Mouse (Mus musculus): ENCODE data around the gene Csf2rb.

DNA sequence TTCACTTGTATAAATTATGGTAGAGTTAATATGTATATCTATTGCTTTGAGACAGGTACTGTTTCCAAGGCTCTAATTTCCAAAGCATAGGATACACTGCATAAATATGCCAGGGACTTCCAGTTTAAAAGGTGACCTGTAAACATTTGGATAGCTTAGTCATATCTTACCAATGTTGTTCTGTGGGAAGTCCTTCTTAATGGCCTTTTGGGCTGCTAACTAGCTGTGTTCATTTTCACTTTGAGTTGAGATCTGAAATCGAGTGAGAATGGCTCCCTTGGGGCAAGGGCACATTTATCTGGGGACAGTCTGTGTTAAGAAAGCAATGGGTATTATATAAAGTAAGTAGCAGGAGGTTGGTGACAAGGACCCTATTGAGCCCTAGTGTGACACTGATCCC is 2.2 kb upstream of the Csf2rb start:
- no peak for TF ChIP-seq CTCF (IDR thresholded peaks at IDR 0.05; ENCODE audit: borderline replicate concordance, insufficient read depth, low read depth, low read length)
- no peak for TF ChIP-seq POLR2A (IDR thresholded peaks at IDR 0.05; ENCODE audit: borderline replicate concordance, insufficient read depth, low read length)
